Mouse (Mus musculus) ES-E14 (cell line): ENCODE results near the gene Apba2. TPM values are rescaled to one million over a fixed set of nuclear protein-coding genes. Genes with fewer than 3 reads are reported as not detected.

ENCODE experiments used
- DNase-seq: peaks from one replicate; pipeline ENCODE4 v3.0.0-alpha.2; 2013; ENCODE audit warnings: low read depth, low spot score
- H3K27ac ChIP-seq: 2 replicates; pipeline ENCODE4 v1.5.1; 2012; ENCODE audit warnings: low read depth, mild to moderate bottlenecking, low read length, moderate library complexity, mixed read lengths; ENCODE audit not compliant: poor library complexity, insufficient read depth, severe bottlenecking
- H3K36me3 ChIP-seq: 2 replicates; pipeline ENCODE4 v1.6.1; 2012; ENCODE audit warnings: mild to moderate bottlenecking, low read length, moderate library complexity, mixed read lengths; ENCODE audit not compliant: control insufficient read depth, poor library complexity, insufficient read depth, severe bottlenecking
- H3K4me1 ChIP-seq, 2 experiments: fragments of 150-350 bp in 1 of 2; sonication (generic) in 1 of 2; 2 replicates each; pipeline ENCODE4 v1.6.1; 2012; ENCODE audit warnings: low read length in 2 of 2, mild to moderate bottlenecking in 1 of 2, mixed read lengths in 1 of 2; ENCODE audit not compliant: control insufficient read depth in 2 of 2, insufficient read depth in 2 of 2, poor library complexity in 1 of 2
- H3K4me3 ChIP-seq, 2 experiments: fragments of 150-350 bp in 1 of 2; sonication (generic) in 1 of 2; 2 replicates each; pipeline ENCODE4 v1.5.1; 2012; ENCODE audit warnings: low read length in 2 of 2, low read depth in 1 of 2, mild to moderate bottlenecking in 1 of 2, mixed read lengths in 1 of 2; ENCODE audit not compliant: insufficient read depth in 1 of 2, poor library complexity in 1 of 2, severe bottlenecking in 1 of 2
- H3K9ac ChIP-seq: 2 replicates; pipeline ENCODE4 v1.6.1; 2012; ENCODE audit warnings: low read depth, mild to moderate bottlenecking, low read length, mixed read lengths; ENCODE audit not compliant: poor library complexity, insufficient read depth, severe bottlenecking
- H3K9me3 ChIP-seq: fragments of 150-350 bp; sonication (generic); 2 replicates; pipeline ENCODE4 v1.6.1; 2012; ENCODE audit warnings: low read depth, mild to moderate bottlenecking, low read length; ENCODE audit not compliant: control insufficient read depth, insufficient read depth
- CHD2 ChIP-seq: IDR thresholded peaks from 2 replicates; pipeline ENCODE4 v1.6.1; 2014; ENCODE audit warnings: mild to moderate bottlenecking, low read depth, low read length, inconsistent platforms
- HCFC1 ChIP-seq: IDR thresholded peaks from 2 replicates; pipeline ENCODE4 v1.6.1; 2012; ENCODE audit warnings: low read length, inconsistent platforms, borderline replicate concordance; ENCODE audit not compliant: insufficient read depth
- MAFK ChIP-seq: IDR thresholded peaks from 2 replicates; pipeline ENCODE4 v1.6.1; 2014; ENCODE audit warnings: mild to moderate bottlenecking, low read depth, low read length, inconsistent platforms; ENCODE audit not compliant: insufficient read depth
- ZC3H11A ChIP-seq: IDR thresholded peaks from 2 replicates; pipeline ENCODE4 v1.6.1; 2012; ENCODE audit warnings: low read depth, mild to moderate bottlenecking, inconsistent platforms, low read length, borderline replicate concordance
- ZNF384 ChIP-seq: IDR thresholded peaks from 2 replicates; pipeline ENCODE4 v1.6.1; 2012; ENCODE audit warnings: low read depth, low read length, inconsistent platforms
- in situ Hi-C, 2 experiments: fragments of 600-800 bp; cut with MboI; formaldehyde crosslinking; loops; one replicate each; pipeline ENCODE4 v1.15.1; 2025; ENCODE audit warnings: low sequenced_read_pairs in 2 of 2, inconsistent platforms in 1 of 2; ENCODE audit not compliant: unreplicated experiment in 2 of 2
- total RNA-seq: library from RNA; depleted of rRNA; stranded (reverse); fragments of 300-350 nt; gene quantifications from 2 replicates; pipeline ENCODE4 v1.2.3, GENCODE M21; 2012

The Apba2 gene
- total RNA-seq, 1 experiment: 1.7 TPM

- in situ Hi-C loops: no loop called here
- TF ChIP-seq ZC3H11A (no peak), CHD2 (no peak), ZNF384 (no peak), MAFK (no peak), HCFC1 (no peak)
Observed at GRCm38 (mm10) chr7:64724409-64724808, 222.9 kb downstream of the Apba2 start.

GRCm38 (mm10) chr7:64725967-64726695 lies 224.6 kb downstream of the Apba2 start:
- Histone ChIP-seq H3K4me3 (no peak overlapping the region), H3K36me3 (no peaks in the 10 kb centered on the region), H3K9me3 (no peaks in the 10 kb centered on the region), H3K27ac (no peak overlapping the region), H3K9ac (no peak overlapping the region), H3K4me1 (no peaks in the 10 kb centered on the region)
- TF ChIP-seq CHD2 (no peak), MAFK (no peak), ZC3H11A (no peak), ZNF384 (no peak), HCFC1 (no peak)
- no peak for DNase-seq
- in situ Hi-C loops: loop anchor here in 1 of 2 experiments (25.0 kb wide), 1 partner anchor 289 kb away; no protein-coding TSS in a partner anchor

More at GRCm38 (mm10) chr7:64724409-64724808, 222.9 kb downstream of the Apba2 start:
- no peak for DNase-seq
- Histone ChIP-seq H3K36me3 (no peaks in the 10 kb centered on the region), H3K4me1 (no peaks in the 10 kb centered on the region), H3K27ac (no peak overlapping the region), H3K9me3 (no peaks in the 10 kb centered on the region), H3K4me3 (no peak overlapping the region), H3K9ac (no peak overlapping the region)

GRCm38 (mm10) chr7:64728181-64728591 lies 226.7 kb downstream of the Apba2 start:
- no peak overlapping the region for H3K9ac ChIP-seq
- H3K4me1 ChIP-seq: no peaks in the 10 kb centered on the region
- no peaks in the 10 kb centered on the region for H3K9me3 ChIP-seq
- H3K4me3 ChIP-seq: no peak overlapping the region
- in situ Hi-C loops: loop anchor here in 1 of 2 experiments (25.0 kb wide), 1 partner anchor 291 kb away; no protein-coding TSS in a partner anchor
- H3K27ac ChIP-seq: no peak overlapping the region
- TF ChIP-seq ZC3H11A: no peak
- TF ChIP-seq HCFC1: no peak
- TF ChIP-seq CHD2: no peak
- TF ChIP-seq ZNF384: no peak
- no peak for TF ChIP-seq MAFK
- H3K36me3 ChIP-seq: no peaks in the 10 kb centered on the region
- no peak for DNase-seq

- Histone ChIP-seq H3K36me3 (no peaks in the 10 kb centered on the region), H3K4me3 (no peak overlapping the region), H3K9ac (no peak overlapping the region), H3K27ac (no peak overlapping the region), H3K4me1 (no peaks in the 10 kb centered on the region), H3K9me3 (no peaks in the 10 kb centered on the region)
- in situ Hi-C loops: loop anchor here in 1 of 2 experiments (25.0 kb wide), 1 partner anchor 292 kb away; no protein-coding TSS in a partner anchor
- TF ChIP-seq CHD2: no peak
- DNase-seq: no peak
Observed at GRCm38 (mm10) chr7:64728816-64729215, 227.3 kb downstream of the Apba2 start.
